Mouse (Mus musculus) adrenal gland, postnatal 14 days (tissue): ENCODE data around the gene Zfx. TPM values are rescaled to one million over a fixed set of nuclear protein-coding genes. Genes with fewer than 3 reads are reported as not detected.

Experiments
- DNase-seq: peaks from one replicate; pipeline ENCODE4 v3.0.0; 2021; ENCODE audit warnings: mixed read lengths
- long read RNA-seq, 2 experiments: library from polyadenylated mRNA; stranded (forward); transcript quantifications; one replicate each; pipeline ENCODE4 v2.0.0; 2021
- total RNA-seq: library from RNA; stranded (reverse); gene quantifications from 2 replicates; pipeline ENCODE4 v1.2.3, GENCODE M21; 2021

Zfx gene
- 28.1 and 28.6 TPM in 2 replicates for total RNA-seq
- long read RNA-seq, experiment 1, partial matches to known transcripts = 0 of 1 reads
- long read RNA-seq, experiment 1, other reads (novel, unspliced or antisense) = 0 of 1 reads
- long read RNA-seq, experiment 2, full-length matches to known transcripts = 2 of 4 reads
- long read RNA-seq, experiment 2, partial matches to known transcripts = 0 of 4 reads
- long read RNA-seq, experiment 2, other reads (novel, unspliced or antisense) = 2 of 4 reads

- DNase-seq = peak; percentile 81
Measured at GRCm38 (mm10) chrX:94123059-94123839, at the start of gene Zfx. Gene Zfx, minus strand, starts transcription at chrX:94123702.

- no peak for DNase-seq
Measured at GRCm38 (mm10) chrX:94169348-94169747, 45.8 kb upstream of the Zfx start.

GRCm38 (mm10) chrX:94152251-94152830, 28.8 kb upstream of the Zfx start:
- DNase-seq = peak; percentile 8

GRCm38 (mm10) chrX:94150471-94150870, 27.0 kb upstream of the Zfx start:
- no peak for DNase-seq

GRCm38 (mm10) chrX:94142004-94142771, 18.7 kb upstream of the Zfx start:
- DNase-seq = no peak

GRCm38 (mm10) chrX:94140080-94140479, 16.6 kb upstream of the Zfx start:
- no peak for DNase-seq

- DNase-seq = no peak
Measured at GRCm38 (mm10) chrX:94138256-94138655, 14.8 kb upstream of the Zfx start.

- no peak for DNase-seq
Measured at GRCm38 (mm10) chrX:94135084-94135483, 11.6 kb upstream of the Zfx start.

- no peak for DNase-seq
Measured at GRCm38 (mm10) chrX:94133551-94133950, 10.0 kb upstream of the Zfx start.

GRCm38 (mm10) chrX:94132239-94132638, 8.7 kb upstream of the Zfx start:
- DNase-seq = no peak

GRCm38 (mm10) chrX:94129712-94130111, 6.2 kb upstream of the Zfx start:
- DNase-seq = no peak

GRCm38 (mm10) chrX:94125950-94126349, 2.4 kb upstream of the Zfx start:
- DNase-seq = no peak

GRCm38 (mm10) chrX:94122709-94123058, 818 bp downstream of the Zfx start:
- no peak for DNase-seq

- peak; percentile 93 for DNase-seq
Measured at GRCm38 (mm10) chrX:94121866-94122708, 1.4 kb downstream of the Zfx start.

GRCm38 (mm10) chrX:94121161-94121856, 2.2 kb downstream of the Zfx start:
- peak; percentile 52 for DNase-seq

GRCm38 (mm10) chrX:94118350-94118749, 5.2 kb downstream of the Zfx start:
- DNase-seq = no peak

GRCm38 (mm10) chrX:94115882-94116281, 7.6 kb downstream of the Zfx start:
- no peak for DNase-seq

- DNase-seq = peak; percentile 25
Measured at GRCm38 (mm10) chrX:94105964-94106363, 17.5 kb downstream of the Zfx start.

GRCm38 (mm10) chrX:94102938-94103337, 20.6 kb downstream of the Zfx start:
- DNase-seq = no peak

GRCm38 (mm10) chrX:94100561-94100960, 22.9 kb downstream of the Zfx start:
- DNase-seq = no peak

- DNase-seq = peak; percentile 7
Measured at GRCm38 (mm10) chrX:94091001-94091400, 32.5 kb downstream of the Zfx start.
